32 mouse cellular contexts compared by ENCODE assay signal in genomic region chr17:86482675-86483074, GRCm38 (mm10). TPM values are rescaled to one million over a fixed set of nuclear protein-coding genes. Genes with fewer than 3 reads are reported as not detected.
"Had no signal": no experiment of that assay in that cellular context is flagged by ENCODE, and none has a peak within 500 bp of the region (broad histone marks: within the 10 kb centered on the region; RNA-seq: fewer than 3 reads in every experiment).

No protein-coding gene starts in this region.

- ATAC-seq: forebrain, embryonic 13.5 days; forebrain, embryonic 14.5 days; forebrain, embryonic 15.5 days; forebrain, embryonic 16.5 days; forebrain, postnatal 0 days had no signal

- H3K4me3 ChIP-seq: embryonic facial prominence, embryonic 10.5 days; embryonic facial prominence, embryonic 12.5 days; embryonic facial prominence, embryonic 13.5 days; embryonic facial prominence, embryonic 15.5 days; erythroblast, embryonic 14.5 days; forebrain, embryonic 10.5 days; forebrain, embryonic 12.5 days; forebrain, embryonic 13.5 days; forebrain, embryonic 15.5 days; gastrocnemius, adult 2 months; heart, adult 2 months had no signal

- DNase-seq: cerebellum, adult 2 months; cerebellum, adult 8-10 months; cerebellum, adult 9-10 months; cerebellum, adult 9-11 months; cerebellum, postnatal 10 days; cerebellum, postnatal 14 days; cerebellum, postnatal 25 days; cerebellum, postnatal 36 days; embryo, embryonic 11 days; forebrain, postnatal 0 days; gastrocnemius, adult 2 months; gastrocnemius, postnatal 10 days; gastrocnemius, postnatal 14 days; gastrocnemius, postnatal 25 days; gastrocnemius, postnatal 36 days; heart, adult 11 months; heart, adult 18-20 months; heart, adult 2 months had no signal

- H3K27ac ChIP-seq: embryonic facial prominence, embryonic 10.5 days; embryonic facial prominence, embryonic 12.5 days; embryonic facial prominence, embryonic 13.5 days; embryonic facial prominence, embryonic 15.5 days; forebrain, embryonic 10.5 days; forebrain, embryonic 12.5 days; forebrain, embryonic 13.5 days; forebrain, embryonic 15.5 days; gastrocnemius, adult 2 months; heart, adult 2 months had no signal

RNA-seq across cellular contexts. Expression of gene Gm10309, which starts 22.4 kb away (rescaled TPM):
- total RNA-seq: common myeloid progenitor, adult 5-6 weeks; forebrain, postnatal 0 days; gastrocnemius, postnatal 14 days; gastrocnemius, postnatal 25 days; gastrocnemius, postnatal 36 days; granulocyte monocyte progenitor cell, adult 5-6 weeks; heart, adult 2 months; heart, adult 8-10 months had no signal
